Mouse (Mus musculus) frontal cortex, postnatal 36 days (tissue): Measurements from ENCODE around the gene Msrb3.

Experiments
- DNase-seq, 2 experiments: peaks; one replicate each; pipeline ENCODE4 v3.0.0; 2022; ENCODE audit warnings: low spot score in 2 of 2

Msrb3 gene

DNA sequence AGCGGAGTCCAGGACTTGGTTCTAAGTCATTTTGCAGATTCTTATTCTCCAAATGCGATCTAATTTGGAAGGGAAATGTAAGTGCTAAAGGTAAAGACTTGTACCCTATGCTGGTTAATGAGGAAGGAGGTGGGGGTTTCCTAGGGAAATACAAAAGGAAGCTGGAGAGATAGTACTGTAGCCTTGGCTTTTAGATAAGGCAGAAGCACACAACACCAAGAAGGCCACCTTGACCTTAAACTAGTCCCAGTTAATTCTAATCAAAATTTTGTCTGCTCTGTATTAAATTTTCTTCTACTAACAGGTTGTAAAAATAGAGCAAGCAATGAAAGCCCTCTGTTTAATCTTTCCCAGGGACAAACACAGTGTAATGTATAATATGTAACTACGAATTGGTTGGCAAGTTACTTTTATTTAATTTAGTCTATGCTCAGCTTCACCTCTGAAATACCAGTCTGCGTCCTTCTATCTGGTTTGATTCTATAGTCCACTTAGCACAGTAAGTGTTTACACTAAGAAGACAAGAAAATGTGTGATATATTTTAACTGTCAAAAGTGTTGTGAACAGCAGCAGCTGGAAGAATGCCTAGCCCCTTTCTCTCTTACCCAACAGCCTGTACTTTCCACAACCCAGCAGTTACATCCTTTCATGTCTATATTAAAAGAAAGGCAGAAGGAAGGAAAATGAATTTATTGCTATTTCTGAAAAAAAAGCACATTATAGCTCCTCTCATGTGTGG, 87.9 kb downstream of the Msrb3 start:
- no peak for DNase-seq

GRCm38 (mm10) chr10:120810053-120810696, 88.7 kb downstream of the Msrb3 start:
- no peak for DNase-seq

DNA sequence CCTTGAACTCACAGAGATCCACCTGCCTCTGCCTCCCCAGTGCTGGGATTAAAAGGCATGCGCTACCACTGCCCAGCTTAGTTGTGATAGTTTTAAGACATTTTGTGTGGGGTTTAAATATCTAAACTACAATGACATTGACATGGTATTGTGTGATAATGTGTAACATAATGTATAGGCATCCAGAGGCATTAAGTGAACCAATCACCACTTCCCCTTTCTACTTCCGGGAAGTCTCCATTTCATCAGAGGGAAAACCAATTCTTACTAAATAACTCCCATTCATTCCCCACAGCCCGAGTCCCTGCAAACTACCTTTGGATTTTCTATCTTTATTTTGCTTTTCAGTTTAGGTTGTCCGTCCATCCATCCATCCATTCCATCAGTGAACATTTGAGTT, 90.7 kb downstream of the Msrb3 start:
- DNase-seq = no peak

GRCm38 (mm10) chr10:120801127-120801526, 97.8 kb downstream of the Msrb3 start:
- DNase-seq = no peak

- no peak for DNase-seq
Measured at GRCm38 (mm10) chr10:120799479-120799878, 99.4 kb downstream of the Msrb3 start.

GRCm38 (mm10) chr10:120796749-120797148, 102.2 kb downstream of the Msrb3 start:
- DNase-seq = no peak

- no peak for DNase-seq
Measured at GRCm38 (mm10) chr10:120794391-120794817, 104.5 kb downstream of the Msrb3 start.

DNA sequence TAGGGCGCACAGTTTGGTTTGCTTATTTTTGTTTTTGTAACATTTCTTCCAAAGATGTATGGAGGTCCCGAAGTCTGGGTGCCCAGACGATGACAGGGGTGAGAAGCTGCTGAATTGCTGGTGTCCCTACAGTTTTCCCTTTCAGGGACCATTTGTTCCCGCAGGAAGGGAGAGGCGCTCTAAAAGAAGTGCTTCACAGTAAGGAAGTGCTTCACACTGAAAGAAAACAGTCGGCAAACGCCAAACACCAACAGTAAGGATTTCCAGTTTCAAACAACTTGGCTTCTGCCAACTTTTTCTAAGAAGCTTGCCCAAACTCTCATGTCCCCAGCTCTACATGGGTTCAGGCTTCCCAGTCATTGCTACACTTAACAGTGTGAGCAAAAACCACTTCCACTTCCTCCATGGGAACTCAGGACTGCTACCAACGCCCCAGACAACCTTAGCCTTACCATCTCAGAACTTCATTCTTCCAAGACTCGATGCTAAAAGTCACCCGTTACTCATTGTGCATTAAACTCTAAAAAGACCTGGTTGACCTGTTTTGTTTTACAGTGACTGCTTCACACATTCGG, 106.6 kb downstream of the Msrb3 start:
- no peak for DNase-seq

DNA sequence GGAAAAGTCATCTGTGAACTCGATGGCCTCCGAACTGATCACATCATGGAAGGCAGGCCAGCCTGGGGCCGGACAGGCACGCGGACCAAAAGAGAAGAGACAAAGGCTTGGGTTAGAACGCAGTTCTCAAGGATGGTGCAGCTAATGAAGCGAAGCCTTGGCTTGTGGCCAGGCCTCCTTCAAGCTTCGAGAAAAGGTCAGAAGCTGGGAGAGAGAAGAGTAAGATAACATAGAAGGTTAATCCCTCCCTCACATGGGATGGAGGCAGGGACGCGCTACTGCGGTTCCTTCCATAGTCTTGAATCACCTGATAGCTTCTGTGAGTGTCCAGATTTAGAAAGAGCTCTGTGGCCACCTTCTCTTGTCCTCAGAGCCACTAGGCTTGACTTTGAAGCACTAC, 107.5 kb downstream of the Msrb3 start:
- DNase-seq = no peak

DNA sequence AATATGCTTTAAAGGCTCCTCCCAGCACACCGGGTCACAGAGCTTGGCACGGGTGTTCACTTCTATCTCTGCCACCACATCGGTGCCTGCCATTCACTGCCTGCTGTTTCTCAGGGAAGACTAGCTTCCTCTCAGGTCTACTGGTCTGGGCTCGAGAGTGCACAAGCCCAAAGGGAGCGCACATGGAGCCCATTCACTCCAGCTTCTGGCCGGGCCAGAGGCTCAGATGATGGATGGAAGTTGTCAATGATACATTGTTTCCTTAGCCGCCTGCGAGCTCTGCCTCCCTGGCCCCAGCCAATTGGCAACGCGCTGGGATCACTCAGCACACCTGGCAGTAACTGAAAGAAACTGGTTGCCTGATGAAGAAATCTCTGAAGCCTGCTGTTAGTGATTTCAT, 111.7 kb downstream of the Msrb3 start:
- no peak for DNase-seq

DNA sequence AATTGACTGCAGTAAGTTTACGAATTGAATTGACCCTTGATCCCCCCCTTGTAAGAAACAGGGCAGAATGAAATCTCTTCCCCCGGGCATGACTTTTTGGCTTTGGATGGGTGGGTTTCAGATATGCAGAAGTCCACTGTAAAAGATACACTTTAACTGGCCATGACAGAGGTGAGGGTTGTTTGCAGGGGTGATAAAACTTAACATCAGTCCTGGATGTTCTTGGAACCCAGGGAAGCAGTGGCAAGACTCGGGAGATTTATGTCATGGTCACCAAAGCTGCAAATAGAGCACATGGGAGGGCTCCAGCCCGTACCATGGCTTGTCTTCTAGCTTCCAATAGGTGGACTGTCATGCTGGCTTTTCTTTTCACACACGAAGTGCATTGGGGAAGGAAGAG, 114.4 kb downstream of the Msrb3 start:
- no peak for DNase-seq

DNA sequence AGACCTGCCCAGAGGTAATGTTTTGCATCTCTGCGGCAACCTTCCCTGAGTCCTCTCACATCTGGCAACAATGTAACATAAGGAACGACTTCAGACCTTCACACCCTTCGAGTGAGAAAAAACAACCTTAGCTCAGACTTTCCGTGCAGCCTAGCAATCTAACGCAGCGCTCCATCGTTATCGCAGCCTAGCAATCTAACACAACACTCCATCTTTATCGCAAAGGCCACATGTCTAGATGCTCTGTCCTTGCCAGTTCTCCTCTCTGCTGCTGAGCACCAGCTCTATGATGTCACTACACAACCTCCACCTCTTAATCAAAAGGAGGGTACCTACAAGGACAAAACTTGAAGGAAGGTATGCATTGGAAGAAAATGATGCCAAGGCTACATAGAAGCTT, 115.5 kb downstream of the Msrb3 start:
- no peak for DNase-seq

DNA sequence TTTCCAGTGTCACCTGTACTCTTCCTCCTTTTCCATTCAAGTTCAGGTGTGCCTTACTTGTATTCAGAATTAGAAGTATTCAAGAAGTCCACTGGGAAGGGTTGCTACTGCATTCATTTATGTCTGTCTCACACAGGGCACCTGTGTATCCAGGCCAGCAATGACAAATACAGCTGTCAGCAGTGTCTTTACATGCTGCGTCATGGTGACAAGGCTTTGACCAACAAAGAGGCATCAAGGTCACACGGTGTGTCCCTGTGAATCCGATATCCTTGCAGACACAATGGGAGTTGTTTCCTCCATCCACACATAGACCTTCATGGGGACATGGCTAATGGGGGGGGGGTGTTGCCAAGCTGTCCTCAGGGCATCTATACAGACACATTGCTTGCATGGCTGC, 121.4 kb downstream of the Msrb3 start:
- DNase-seq = no peak

- no peak for DNase-seq
Measured at GRCm38 (mm10) chr10:120775361-120775760, 123.5 kb downstream of the Msrb3 start.

DNA sequence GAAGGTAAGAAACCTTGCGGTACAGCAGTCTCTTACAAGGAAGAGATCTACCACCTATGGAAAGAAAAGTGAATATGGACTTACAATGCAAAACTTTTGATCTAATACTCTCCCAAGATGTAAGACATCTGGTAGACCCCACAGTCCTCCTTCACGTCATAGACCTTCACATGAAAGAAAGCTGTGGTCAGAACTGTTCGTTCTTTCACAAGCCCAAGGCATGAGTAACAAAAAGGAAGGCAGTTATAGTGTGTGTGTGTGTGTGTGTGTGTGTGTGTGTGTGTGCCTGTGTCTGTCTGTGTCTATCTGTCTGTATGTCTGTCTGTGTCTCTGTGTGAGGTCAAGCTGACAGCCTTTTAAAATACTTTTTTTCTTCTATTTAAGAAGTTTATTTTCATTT, 131.5 kb downstream of the Msrb3 start:
- DNase-seq = no peak

DNA sequence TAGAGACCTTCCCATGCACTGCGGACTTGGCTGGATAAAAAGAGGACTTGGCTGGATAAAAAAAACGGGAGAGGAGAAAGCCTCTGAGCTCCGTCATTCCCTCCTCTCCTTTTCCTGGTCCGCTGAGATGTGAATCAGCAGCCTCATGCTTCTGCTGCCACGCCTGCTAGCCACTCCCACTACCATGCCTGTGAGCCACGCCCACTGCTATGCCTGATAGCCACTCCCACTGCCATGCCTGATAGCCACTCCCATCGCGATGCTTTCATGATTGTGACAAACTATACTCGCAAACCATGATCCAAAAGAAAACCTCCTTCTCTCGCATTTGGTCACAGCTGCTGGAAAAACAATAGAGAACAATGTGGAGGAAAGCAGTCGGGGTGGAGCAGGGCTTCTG, 133.5 kb downstream of the Msrb3 start:
- DNase-seq = no peak

GRCm38 (mm10) chr10:120763656-120764466, 135.0 kb downstream of the Msrb3 start:
- no peak for DNase-seq

GRCm38 (mm10) chr10:120762958-120763357, 135.9 kb downstream of the Msrb3 start:
- DNase-seq = no peak

GRCm38 (mm10) chr10:120760679-120761078, 138.2 kb downstream of the Msrb3 start:
- no peak for DNase-seq

DNA sequence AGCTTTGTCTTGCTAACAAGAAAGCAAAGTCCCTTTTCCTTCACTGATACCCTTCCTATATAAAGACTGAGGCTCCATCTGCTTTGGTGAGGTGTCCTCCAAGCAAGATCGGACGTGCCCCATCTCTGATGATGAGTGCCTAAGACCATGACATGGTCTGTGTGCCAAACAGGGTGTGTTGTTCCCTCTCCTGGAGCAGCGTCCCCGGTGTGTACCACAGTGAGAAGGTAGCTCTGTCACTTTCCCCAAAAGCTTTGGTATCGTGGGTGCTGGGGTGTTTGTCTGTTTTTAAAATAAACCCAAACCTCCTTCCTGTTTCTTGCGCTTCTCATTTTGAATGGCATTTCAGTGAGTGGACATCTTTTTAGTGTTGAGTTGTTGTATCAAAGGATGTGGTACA, 139.0 kb downstream of the Msrb3 start:
- no peak for DNase-seq

DNA sequence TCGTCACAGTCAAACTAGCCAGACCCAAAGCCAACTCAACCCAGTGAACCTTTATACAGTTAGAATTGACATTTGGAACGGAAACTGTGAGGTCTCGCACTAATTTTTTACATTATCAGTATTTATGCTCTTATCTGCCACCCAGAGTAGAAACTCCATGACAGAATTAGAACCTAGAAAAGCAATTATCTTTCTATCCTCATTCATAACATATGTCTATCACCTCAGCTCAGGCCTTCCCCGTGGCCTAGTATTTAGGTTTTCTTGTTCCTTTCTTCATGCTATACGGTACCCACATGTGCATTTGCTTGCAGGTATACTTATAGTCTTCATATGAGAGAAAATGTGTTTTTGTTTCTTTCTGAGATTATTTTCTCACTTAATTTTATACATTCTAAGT, 146.4 kb downstream of the Msrb3 start:
- DNase-seq = no peak

DNA sequence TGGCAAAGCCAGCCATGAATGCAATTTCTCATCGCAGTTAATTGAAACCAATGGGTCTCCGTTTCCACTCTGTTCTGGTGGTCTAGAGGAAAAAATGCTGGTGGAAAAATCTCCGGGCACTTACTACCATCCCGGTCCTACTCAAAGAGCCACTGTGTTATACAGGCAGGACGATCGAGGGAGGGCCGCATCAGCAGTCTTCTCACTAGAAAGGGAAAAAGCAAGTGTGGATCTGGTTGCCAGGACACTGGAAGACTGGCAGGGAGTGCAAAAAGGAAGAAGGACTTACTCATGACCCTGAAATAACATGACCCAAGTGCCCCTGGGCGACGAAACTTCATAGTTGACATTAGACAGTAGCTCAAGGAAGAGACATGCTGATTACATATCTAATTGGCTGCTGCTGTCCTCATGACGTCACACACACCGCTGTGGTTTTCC, 147.1 kb downstream of the Msrb3 start:
- DNase-seq = no peak
